Mouse (Mus musculus) stomach, postnatal 0 days (tissue): ENCODE results near the gene Smap2. TPM values are rescaled to one million over a fixed set of nuclear protein-coding genes. Genes with fewer than 3 reads are reported as not detected.

Source experiments
- ATAC-seq: fragments of 200-750 bp; cut with Nextera tagmentation; 2 replicates; pipeline ENCODE4 v1.8.0; 2017; ENCODE audit not compliant: low FRiP score, low TSS enrichment
- DNase-seq: peaks from one replicate; pipeline ENCODE4 v3.0.0-alpha.2; 2016; ENCODE audit warnings: low spot score
- H3K27ac ChIP-seq: fragments of 300-500 bp; sonication (generic); replicated peaks from 2 replicates; pipeline ENCODE4 v1.5.1; 2014; ENCODE audit warnings: mild to moderate bottlenecking, control low read depth
- H3K27me3 ChIP-seq: fragments of 300-500 bp; sonication (generic); 2 replicates; pipeline ENCODE4 v1.6.1; 2014; ENCODE audit warnings: low read length; ENCODE audit not compliant: control insufficient read depth, insufficient read depth
- H3K36me3 ChIP-seq: fragments of 300-500 bp; sonication (generic); 2 replicates; pipeline ENCODE4 v1.6.1; 2014; ENCODE audit warnings: low read length, mixed read lengths; ENCODE audit not compliant: control insufficient read depth, insufficient read depth
- H3K4me1 ChIP-seq: fragments of 300-500 bp; sonication (generic); replicated peaks from 2 replicates; pipeline ENCODE4 v1.6.1; 2014; ENCODE audit warnings: antibody characterized with exemption; ENCODE audit not compliant: control insufficient read depth, insufficient read depth
- H3K4me2 ChIP-seq: fragments of 300-500 bp; sonication (generic); replicated peaks from 2 replicates; pipeline ENCODE4 v1.6.1; 2014; ENCODE audit warnings: low read depth, mild to moderate bottlenecking, control low read depth, moderate library complexity
- H3K4me3 ChIP-seq: fragments of 300-500 bp; sonication (generic); 2 replicates; pipeline ENCODE4 v1.5.1; 2014; ENCODE audit warnings: low read depth, low read length, control low read depth
- H3K9ac ChIP-seq: fragments of 300-500 bp; sonication (generic); 2 replicates; pipeline ENCODE4 v1.6.1; 2014; ENCODE audit warnings: mild to moderate bottlenecking, low read length, control low read depth, mixed read lengths
- H3K9me3 ChIP-seq: fragments of 300-500 bp; sonication (generic); 2 replicates; pipeline ENCODE4 v1.6.1; 2016; ENCODE audit warnings: low read length; ENCODE audit not compliant: control insufficient read depth
- CTCF ChIP-seq: IDR thresholded peaks from 2 replicates; pipeline ENCODE4 v1.5.1; 2016; ENCODE audit warnings: antibody characterized with exemption, low read depth, mild to moderate bottlenecking, moderate library complexity
- EP300 ChIP-seq: optimal IDR thresholded peaks from 2 replicates; pipeline ENCODE3; 2016; ENCODE audit warnings: antibody characterized with exemption
- WGBS: fragments of 180-500 bp; shearing (Covaris S2); extraction: QIAGEN DNeasy Blood & Tissue Kit; methylation state at CpG from one replicate; pipeline ENCODE4 v1.1.7; 2014; 5-methylcytosine and 5-hydroxymethylcytosine counted together
- polyA plus RNA-seq: library from polyadenylated mRNA; unstranded; fragments of >200 nt; fragmentation: Nextera tagmentation; extraction: Ambion mirVana; gene quantifications from 2 replicates; pipeline ENCODE4 v1.2.1, GENCODE M21; 2015

The Smap2 gene
- polyA plus RNA-seq, 1 experiment from 2014 or later: 16.1 TPM

- no peak for DNase-seq
- H3K9me3 ChIP-seq: no peaks in the 10 kb centered on the region
- H3K9ac ChIP-seq: no peak overlapping the region
- ATAC-seq: no peak
- H3K4me1 ChIP-seq: no peaks in the 10 kb centered on the region
- no peak overlapping the region for H3K4me2 ChIP-seq
- no peak overlapping the region for H3K27ac ChIP-seq
- H3K27me3 ChIP-seq: no peaks in the 10 kb centered on the region
- WGBS: 68% methylated on average over 4 of the region's 4 CpGs
- no peaks in the 10 kb centered on the region for H3K36me3 ChIP-seq
- TF ChIP-seq CTCF (no peak), EP300 (no peak)
- H3K4me3 ChIP-seq: no peak overlapping the region
Observed at GRCm38 (mm10) chr4:120953038-120953437, 64.0 kb downstream of the Smap2 start.

- no peaks in the 10 kb centered on the region; the same call in 1 of the 2 replicates for H3K36me3 ChIP-seq
- H3K9me3 ChIP-seq: no peaks in the 10 kb centered on the region
- peak overlapping the region; percentile 91 for H3K4me2 ChIP-seq
- no peaks in the 10 kb centered on the region for H3K4me1 ChIP-seq
- TF ChIP-seq EP300 (no peak), CTCF (no peak)
- H3K27me3 ChIP-seq: no peaks in the 10 kb centered on the region
- ATAC-seq: no peak; the same call in 1 of the 2 replicates
- DNase-seq: no peak
- H3K9ac ChIP-seq: peak overlapping the region; percentile 82
- peak overlapping the region; percentile 77 for H3K4me3 ChIP-seq
- WGBS: 31% methylated on average over 6 of the region's 6 CpGs
- H3K27ac ChIP-seq: peak overlapping the region; percentile 89
Observed at GRCm38 (mm10) chr4:120952163-120952562, 64.9 kb downstream of the Smap2 start.

- TF ChIP-seq CTCF (no peak), EP300 (no peak)
- H3K27ac ChIP-seq: peak within 1 kb of the TSS; percentile 89
- H3K9me3 ChIP-seq: no peaks in the 10 kb centered on the region
- H3K4me1 ChIP-seq: no peaks in the 10 kb centered on the region
- peaks cover 4% of the 10 kb centered on the region for H3K36me3 ChIP-seq
- peak within 1 kb of the TSS; percentile 82 for H3K9ac ChIP-seq
- ATAC-seq: peak; percentile 98
- H3K4me2 ChIP-seq: peak within 1 kb of the TSS; percentile 91
- WGBS: 0% methylated on average over 53 of the region's 60 CpGs
- peak; percentile 97 for DNase-seq
- H3K27me3 ChIP-seq: no peaks in the 10 kb centered on the region
- H3K4me3 ChIP-seq: peak within 1 kb of the TSS; percentile 77
Observed at GRCm38 (mm10) chr4:120951428-120951973, 65.5 kb downstream of the Smap2 start, which contains the start of gene Zfp69. TSS of gene Zfp69 (minus strand) at chr4:120951699.

GRCm38 (mm10) chr4:120950763-120951427 is 66.2 kb downstream of the Smap2 start:
- Histone ChIP-seq H3K36me3 (peaks cover 4% of the 10 kb centered on the region), H3K27ac (peak overlapping the region; percentile 89), H3K9me3 (no peaks in the 10 kb centered on the region), H3K27me3 (no peaks in the 10 kb centered on the region), H3K9ac (peak overlapping the region; percentile 82), H3K4me2 (peak overlapping the region; percentile 91), H3K4me1 (no peaks in the 10 kb centered on the region), H3K4me3 (peak overlapping the region; percentile 77)
- ATAC-seq: no peak
- TF ChIP-seq EP300 (no peak), CTCF (no peak)
- WGBS: 3% methylated on average over 20 of the region's 20 CpGs
- no peak for DNase-seq

GRCm38 (mm10) chr4:120948938-120949337 is 68.1 kb downstream of the Smap2 start:
- 67% methylated on average over 3 of the region's 3 CpGs for WGBS
- H3K36me3 ChIP-seq: peaks cover 4% of the 10 kb centered on the region
- no peak overlapping the region for H3K9ac ChIP-seq
- no peaks in the 10 kb centered on the region for H3K4me1 ChIP-seq
- H3K4me2 ChIP-seq: no peak overlapping the region
- ATAC-seq (no peak), DNase-seq (no peak)
- no peaks in the 10 kb centered on the region for H3K27me3 ChIP-seq
- H3K4me3 ChIP-seq: no peak overlapping the region
- no peaks in the 10 kb centered on the region for H3K9me3 ChIP-seq
- no peak overlapping the region for H3K27ac ChIP-seq
- TF ChIP-seq CTCF: no peak
- TF ChIP-seq EP300: no peak

- Histone ChIP-seq H3K36me3 (no peaks in the 10 kb centered on the region), H3K9me3 (no peaks in the 10 kb centered on the region), H3K4me3 (no peak overlapping the region), H3K4me1 (no peaks in the 10 kb centered on the region), H3K9ac (no peak overlapping the region), H3K27ac (no peak overlapping the region), H3K27me3 (no peaks in the 10 kb centered on the region), H3K4me2 (no peak overlapping the region)
- WGBS: 70% methylated on average over 3 of the region's 3 CpGs
- TF ChIP-seq EP300: no peak
- no peak for TF ChIP-seq CTCF
- no peak for ATAC-seq
- DNase-seq: no peak
Observed at GRCm38 (mm10) chr4:120935006-120935405, 82.0 kb downstream of the Smap2 start.
